ENCODE assay signal across 8 mouse cellular contexts in genomic region chr13:38527041-38527796, GRCm38 (mm10). TPM values are rescaled to one million over a fixed set of nuclear protein-coding genes. Genes with fewer than 3 reads are reported as not detected.
A peak's percentile ranks its signal among the peaks of the same experiment; 100 is the strongest.
DNase-seq lines count a peak whose midpoint lies in the region; ATAC-seq and TF ChIP-seq lines count a peak whose summit lies in the region.

No protein-coding gene starts in this region.

- TF ChIP-seq EP300 in heart, adult 2 months (IDR thresholded peaks at IDR 0.05; ENCODE audit: insufficient read depth, low read depth, low read length): no peak

- WGBS in heart, adult 2 months: 11% methylated on average over 15 of the region's 15 CpGs
- WGBS in embryonic facial prominence, embryonic 12.5 days: 10% methylated on average over 15 of the region's 15 CpGs
- WGBS in midbrain, postnatal 0 days: 12% methylated on average over 15 of the region's 15 CpGs

- TF ChIP-seq CTCF in heart, adult 2 months (IDR thresholded peaks at IDR 0.05): no peak
- no peak for TF ChIP-seq CTCF in C2C12 (IDR thresholded peaks at IDR 0.05; ENCODE audit: control insufficient read depth, insufficient read depth, insufficient read length)
- TF ChIP-seq CTCF in midbrain, postnatal 0 days (IDR thresholded peaks at IDR 0.05): no peak

- peak overlapping the region; percentile 98 for H3K4me3 ChIP-seq in heart, adult 2 months
- H3K4me3 ChIP-seq in C2C12 (ENCODE audit: insufficient read depth, poor library complexity, severe bottlenecking): peak overlapping the region; percentile 72
- peak overlapping the region; percentile 89 for H3K4me3 ChIP-seq in embryonic facial prominence, embryonic 12.5 days
- peak overlapping the region; percentile 93 for H3K4me3 ChIP-seq in midbrain, postnatal 0 days (ENCODE audit: low read depth, low read length)

- intact Hi-C loops in heart, adult 2 months (cut with DNase I): loop anchor here (5.0 kb wide), 1 partner anchor 180 kb away; the partner anchor contains the start of gene Bmp6
- intact Hi-C loops in heart, postnatal 14 days (cut with DNase I): loop anchor here (5.0 kb wide), 1 partner anchor 55 kb away; no protein-coding TSS in a partner anchor
- intact Hi-C loops in left cerebral cortex, postnatal 10 days (cut with DNase I): loop anchor here (5.0 kb wide), 1 partner anchor 55 kb away; no protein-coding TSS in a partner anchor

- peaks cover 47% of the 10 kb centered on the region for H3K79me3 ChIP-seq in C2C12 (ENCODE audit: low read depth)

- no peak for DNase-seq in heart, adult 2 months
- no peak for DNase-seq in heart, postnatal 14 days
- DNase-seq in kidney, adult 9 months: peak; percentile 84
- DNase-seq in midbrain, postnatal 0 days (ENCODE audit: low spot score): peak; percentile 57
- no peak for DNase-seq in left cerebral cortex, postnatal 10 days (ENCODE audit: extremely low spot score in 1 of 2, low spot score in 2 of 2)
- no peak for DNase-seq in urinary bladder, postnatal 4 days (ENCODE audit: low spot score in 2 of 2)

- no peak for TF ChIP-seq POLR2A in heart, adult 2 months (IDR thresholded peaks at IDR 0.05; ENCODE audit: insufficient read depth, low read depth, low read length)

- H3ac ChIP-seq in C2C12 (ENCODE audit: control insufficient read depth, insufficient read length, low read depth): peak overlapping the region; percentile 81

- peak overlapping the region; percentile 76 for H3K4me2 ChIP-seq in embryonic facial prominence, embryonic 12.5 days (replicated peaks)
- peak overlapping the region; percentile 88 for H3K4me2 ChIP-seq in midbrain, postnatal 0 days (ENCODE audit: low read depth, low read length, poor library complexity, severe bottlenecking)

- H3K4me1 ChIP-seq in heart, adult 2 months (ENCODE audit: control insufficient read depth, insufficient read depth, low read length): peaks cover 4% of the 10 kb centered on the region
- peaks cover 24% of the 10 kb centered on the region for H3K4me1 ChIP-seq in embryonic facial prominence, embryonic 12.5 days
- peaks cover 13% of the 10 kb centered on the region; the same call in 1 of the 2 replicates for H3K4me1 ChIP-seq in midbrain, postnatal 0 days (ENCODE audit: insufficient read depth, low read length)

- peaks cover 6% of the 10 kb centered on the region for H3K36me3 ChIP-seq in heart, adult 2 months (ENCODE audit: control insufficient read depth, insufficient read depth, low read length)
- peaks cover 28% of the 10 kb centered on the region for H3K36me3 ChIP-seq in C2C12 (ENCODE audit: control insufficient read depth, insufficient read depth)
- H3K36me3 ChIP-seq in embryonic facial prominence, embryonic 12.5 days: peaks cover 14% of the 10 kb centered on the region
- no peaks in the 10 kb centered on the region for H3K36me3 ChIP-seq in midbrain, postnatal 0 days (ENCODE audit: insufficient read depth, low read length)

- H3K9ac ChIP-seq in heart, adult 2 months (ENCODE audit: low read depth, low read length): peak overlapping the region; percentile 82
- H3K9ac ChIP-seq in embryonic facial prominence, embryonic 12.5 days: peak overlapping the region; percentile 87
- H3K9ac ChIP-seq in midbrain, postnatal 0 days (replicated peaks; ENCODE audit: low read length, poor library complexity, severe bottlenecking): peak overlapping the region; percentile 83

- H3K9me3 ChIP-seq in embryonic facial prominence, embryonic 12.5 days: no peaks in the 10 kb centered on the region
- H3K9me3 ChIP-seq in midbrain, postnatal 0 days (ENCODE audit: low read length): no peaks in the 10 kb centered on the region

- 0 out of 2 replicates have a peak, but pooled peaks have one; percentile 1 for ATAC-seq in embryonic facial prominence, embryonic 12.5 days (ENCODE audit: insufficient number of reproducible peaks, insufficient read depth, low FRiP score, low TSS enrichment)
- ATAC-seq in midbrain, postnatal 0 days (ENCODE audit: low FRiP score): peak; percentile 41

- H3K27me3 ChIP-seq in heart, adult 2 months (ENCODE audit: control insufficient read depth, insufficient read depth, low read length): no peaks in the 10 kb centered on the region
- no peaks in the 10 kb centered on the region for H3K27me3 ChIP-seq in C2C12 (ENCODE audit: control insufficient read depth, insufficient read depth, insufficient read length)
- no peaks in the 10 kb centered on the region for H3K27me3 ChIP-seq in embryonic facial prominence, embryonic 12.5 days
- no peaks in the 10 kb centered on the region for H3K27me3 ChIP-seq in midbrain, postnatal 0 days (ENCODE audit: insufficient read depth, low read length)

- no peaks in the 10 kb centered on the region for H3K79me2 ChIP-seq in heart, adult 2 months (replicated peaks; ENCODE audit: control insufficient read depth, insufficient read depth, low read length)
- H3K79me2 ChIP-seq in C2C12 (ENCODE audit: control insufficient read depth, insufficient read depth): peaks cover 49% of the 10 kb centered on the region

- peak overlapping the region; percentile 91 for H3K27ac ChIP-seq in heart, adult 2 months
- peak overlapping the region; percentile 91 for H3K27ac ChIP-seq in embryonic facial prominence, embryonic 12.5 days
- H3K27ac ChIP-seq in midbrain, postnatal 0 days (ENCODE audit: low read depth, low read length): peak overlapping the region; percentile 72; the same call in 1 of the 2 replicates

TF ChIP-seq in C2C12, 6 proteins besides CTCF, POLR2A, EP300 and RAD21:
- TF ChIP-seq MYOG (IDR thresholded peaks at IDR 0.05; ENCODE audit: control insufficient read depth, extremely low read depth, insufficient read length) (no peak), CEBPB (IDR thresholded peaks at IDR 0.05; ENCODE audit: low read depth) (no peak), MAX (IDR thresholded peaks at IDR 0.05) (no peak), USF1 (IDR thresholded peaks at IDR 0.05; ENCODE audit: low read depth) (no peak), MYOD1 (IDR thresholded peaks at IDR 0.05; ENCODE audit: control insufficient read depth, insufficient read length, low read depth) (no peak), FOSL1 (IDR thresholded peaks at IDR 0.05; ENCODE audit: insufficient read depth, low read length, poor library complexity, severe bottlenecking) (no peak)
TF ChIP-seq in C2C12: peak in this region for 0.

RNA-seq across cellular contexts. Expression of gene Txndc5, which starts 1.4 kb away (rescaled TPM):
- 10 to 100 TPM; 29.7 to 34.7 TPM for total RNA-seq in heart, adult 2 months (2021)
- 39.5 and 43.0 TPM in 2 replicates for polyA plus RNA-seq in heart, adult 2 months (2012; rRNA removed)
- total RNA-seq in heart, postnatal 14 days (2021): 10 to 100 TPM; 42.0 to 42.3 TPM
- 225 TPM for polyA plus RNA-seq in C2C12 (2012; fragmentation: generic; extraction: Trizol)
- polyA plus RNA-seq in embryonic facial prominence, embryonic 12.5 days (2016; fragmentation: Nextera tagmentation; extraction: Ambion mirVana): 212 and 217 TPM in 2 replicates
- total RNA-seq in midbrain, postnatal 0 days (2014; rRNA removed): 89.6 and 92.6 TPM in 2 replicates
- polyA plus RNA-seq in midbrain, postnatal 0 days (2015; fragmentation: Nextera tagmentation; extraction: Ambion mirVana): 80.0 and 80.7 TPM in 2 replicates
- 10 to 100 TPM; 43.6 to 47.3 TPM for total RNA-seq in left cerebral cortex, postnatal 10 days (2021)

Comparison
In these comparisons a context has a peak if more than half of its experiments do, and no peak if none do; other contexts are left out.
1. DNase-seq: peak in kidney, adult 9 months (single experiment) and midbrain, postnatal 0 days (single experiment); none in heart, adult 2 months (0 of 2), heart, postnatal 14 days (0 of 2), left cerebral cortex, postnatal 10 days (0 of 2) and urinary bladder, postnatal 4 days (0 of 2).
2. Peak in every context shown above with its lines, with median percentiles within 50 percentile points of each other: H3K27ac ChIP-seq, H3K4me3 ChIP-seq and H3K9ac ChIP-seq.